Mouse (Mus musculus) ES-Bruce4 (cell line): ENCODE data around the gene Paxip1.

ENCODE experiments used
- CTCF ChIP-seq: IDR thresholded peaks from one replicate; pipeline ENCODE4 v1.8.1; 2011; ENCODE audit warnings: low read depth, low read length
- EP300 ChIP-seq: IDR thresholded peaks from 2 replicates; pipeline ENCODE4 v1.6.1; 2011; ENCODE audit warnings: low read depth, low read length; ENCODE audit not compliant: insufficient read depth
- POLR2A ChIP-seq: IDR thresholded peaks from one replicate; pipeline ENCODE4 v1.8.1; 2011; ENCODE audit warnings: low read length; ENCODE audit not compliant: insufficient read depth

- TF ChIP-seq CTCF: no peak
- TF ChIP-seq EP300: no peak
- TF ChIP-seq POLR2A: no peak
Observed at GRCm38 (mm10) chr5:27783381-27783780, 8.1 kb downstream of the Paxip1 start.
